Mouse (Mus musculus): ENCODE measurements around the gene Eif2b2. TPM values are rescaled to one million over a fixed set of nuclear protein-coding genes. Genes with fewer than 3 reads are reported as not detected.

The Eif2b2 gene
- polyA plus RNA-seq, 1 experiment = 294 TPM

GRCm38 (mm10) chr12:85262489-85262888, 43.2 kb downstream of the Eif2b2 start:
- Histone ChIP-seq H3K36me3 (ENCODE audit: control insufficient read depth, insufficient read depth) (no peaks in the 10 kb centered on the region), H3K79me3 (ENCODE audit: low read depth) (no peaks in the 10 kb centered on the region), H3ac (ENCODE audit: control insufficient read depth, insufficient read length, low read depth) (no peak overlapping the region), H3K27me3 (ENCODE audit: control insufficient read depth, insufficient read depth, insufficient read length) (no peaks in the 10 kb centered on the region), H3K79me2 (ENCODE audit: control insufficient read depth, insufficient read depth) (no peaks in the 10 kb centered on the region), H3K4me3 (ENCODE audit: insufficient read depth, poor library complexity, severe bottlenecking) (no peak overlapping the region)
- TF ChIP-seq MYOG (IDR thresholded peaks at IDR 0.05; ENCODE audit: control insufficient read depth, extremely low read depth, insufficient read length) (no peak), FOSL1 (IDR thresholded peaks at IDR 0.05; ENCODE audit: insufficient read depth, low read length, poor library complexity, severe bottlenecking) (no peak), USF1 (IDR thresholded peaks at IDR 0.05; ENCODE audit: low read depth) (no peak), CEBPB (IDR thresholded peaks at IDR 0.05; ENCODE audit: low read depth) (no peak), MAX (IDR thresholded peaks at IDR 0.05) (no peak), MYOD1 (IDR thresholded peaks at IDR 0.05; ENCODE audit: control insufficient read depth, insufficient read length, low read depth) (no peak), CTCF (IDR thresholded peaks at IDR 0.05; ENCODE audit: control insufficient read depth, insufficient read depth, insufficient read length) (no peak)

GRCm38 (mm10) chr12:85263190-85263589, 43.9 kb downstream of the Eif2b2 start:
- no peaks in the 10 kb centered on the region for H3K79me2 ChIP-seq (ENCODE audit: control insufficient read depth, insufficient read depth)
- H3K4me3 ChIP-seq (ENCODE audit: insufficient read depth, poor library complexity, severe bottlenecking) = no peak overlapping the region
- no peaks in the 10 kb centered on the region for H3K79me3 ChIP-seq (ENCODE audit: low read depth)
- TF ChIP-seq MYOD1 (IDR thresholded peaks at IDR 0.05; ENCODE audit: control insufficient read depth, insufficient read length, low read depth) = no peak
- TF ChIP-seq CTCF (IDR thresholded peaks at IDR 0.05; ENCODE audit: control insufficient read depth, insufficient read depth, insufficient read length) = no peak
- TF ChIP-seq CEBPB (IDR thresholded peaks at IDR 0.05; ENCODE audit: low read depth) = no peak
- no peak for TF ChIP-seq FOSL1 (IDR thresholded peaks at IDR 0.05; ENCODE audit: insufficient read depth, low read length, poor library complexity, severe bottlenecking)
- TF ChIP-seq USF1 (IDR thresholded peaks at IDR 0.05; ENCODE audit: low read depth) = no peak
- TF ChIP-seq MAX (IDR thresholded peaks at IDR 0.05) = no peak
- TF ChIP-seq MYOG (IDR thresholded peaks at IDR 0.05; ENCODE audit: control insufficient read depth, extremely low read depth, insufficient read length) = no peak
- H3K36me3 ChIP-seq (ENCODE audit: control insufficient read depth, insufficient read depth) = no peaks in the 10 kb centered on the region
- no peak overlapping the region for H3ac ChIP-seq (ENCODE audit: control insufficient read depth, insufficient read length, low read depth)
- no peaks in the 10 kb centered on the region for H3K27me3 ChIP-seq (ENCODE audit: control insufficient read depth, insufficient read depth, insufficient read length)

GRCm38 (mm10) chr12:85264531-85264930, 45.2 kb downstream of the Eif2b2 start:
- Histone ChIP-seq H3K27me3 (ENCODE audit: control insufficient read depth, insufficient read depth, insufficient read length) (no peaks in the 10 kb centered on the region), H3K79me2 (ENCODE audit: control insufficient read depth, insufficient read depth) (no peaks in the 10 kb centered on the region), H3ac (ENCODE audit: control insufficient read depth, insufficient read length, low read depth) (no peak overlapping the region), H3K36me3 (ENCODE audit: control insufficient read depth, insufficient read depth) (no peaks in the 10 kb centered on the region), H3K79me3 (ENCODE audit: low read depth) (no peaks in the 10 kb centered on the region), H3K4me3 (ENCODE audit: insufficient read depth, poor library complexity, severe bottlenecking) (no peak overlapping the region)
- no peak for TF ChIP-seq CEBPB (IDR thresholded peaks at IDR 0.05; ENCODE audit: low read depth)

GRCm38 (mm10) chr12:85264940-85265339, 45.7 kb downstream of the Eif2b2 start:
- Histone ChIP-seq H3K36me3 (ENCODE audit: control insufficient read depth, insufficient read depth) (no peaks in the 10 kb centered on the region), H3K79me3 (ENCODE audit: low read depth) (no peaks in the 10 kb centered on the region), H3K27me3 (ENCODE audit: control insufficient read depth, insufficient read depth, insufficient read length) (no peaks in the 10 kb centered on the region), H3K79me2 (ENCODE audit: control insufficient read depth, insufficient read depth) (no peaks in the 10 kb centered on the region), H3ac (ENCODE audit: control insufficient read depth, insufficient read length, low read depth) (no peak overlapping the region), H3K4me3 (ENCODE audit: insufficient read depth, poor library complexity, severe bottlenecking) (no peak overlapping the region)
- no peak for TF ChIP-seq CTCF (IDR thresholded peaks at IDR 0.05; ENCODE audit: control insufficient read depth, insufficient read depth, insufficient read length)
- no peak for TF ChIP-seq MYOG (IDR thresholded peaks at IDR 0.05; ENCODE audit: control insufficient read depth, extremely low read depth, insufficient read length)
- TF ChIP-seq CEBPB (IDR thresholded peaks at IDR 0.05; ENCODE audit: low read depth) = no peak
- TF ChIP-seq FOSL1 (IDR thresholded peaks at IDR 0.05; ENCODE audit: insufficient read depth, low read length, poor library complexity, severe bottlenecking) = no peak
- no peak for TF ChIP-seq MYOD1 (IDR thresholded peaks at IDR 0.05; ENCODE audit: control insufficient read depth, insufficient read length, low read depth)
- no peak for TF ChIP-seq USF1 (IDR thresholded peaks at IDR 0.05; ENCODE audit: low read depth)
- no peak for TF ChIP-seq MAX (IDR thresholded peaks at IDR 0.05)

- no peak for TF ChIP-seq FOSL1 (IDR thresholded peaks at IDR 0.05; ENCODE audit: insufficient read depth, low read length, poor library complexity, severe bottlenecking)
- H3K4me3 ChIP-seq (ENCODE audit: insufficient read depth, poor library complexity, severe bottlenecking) = no peak overlapping the region
- H3K79me2 ChIP-seq (ENCODE audit: control insufficient read depth, insufficient read depth) = no peaks in the 10 kb centered on the region
- H3K27me3 ChIP-seq (ENCODE audit: control insufficient read depth, insufficient read depth, insufficient read length) = no peaks in the 10 kb centered on the region
- no peak overlapping the region for H3ac ChIP-seq (ENCODE audit: control insufficient read depth, insufficient read length, low read depth)
- H3K36me3 ChIP-seq (ENCODE audit: control insufficient read depth, insufficient read depth) = no peaks in the 10 kb centered on the region
- no peaks in the 10 kb centered on the region for H3K79me3 ChIP-seq (ENCODE audit: low read depth)
These were observed 47.0 kb downstream of the Eif2b2 start for GRCm38 (mm10) chr12:85266248-85266647.

- no peak for TF ChIP-seq CTCF (IDR thresholded peaks at IDR 0.05; ENCODE audit: control insufficient read depth, insufficient read depth, insufficient read length)
- no peak for TF ChIP-seq MAX (IDR thresholded peaks at IDR 0.05)
- no peak for TF ChIP-seq MYOD1 (IDR thresholded peaks at IDR 0.05; ENCODE audit: control insufficient read depth, insufficient read length, low read depth)
- TF ChIP-seq USF1 (IDR thresholded peaks at IDR 0.05; ENCODE audit: low read depth) = no peak
- TF ChIP-seq MYOG (IDR thresholded peaks at IDR 0.05; ENCODE audit: control insufficient read depth, extremely low read depth, insufficient read length) = no peak
- no peak for TF ChIP-seq CEBPB (IDR thresholded peaks at IDR 0.05; ENCODE audit: low read depth)
- TF ChIP-seq FOSL1 (IDR thresholded peaks at IDR 0.05; ENCODE audit: insufficient read depth, low read length, poor library complexity, severe bottlenecking) = no peak
- H3K27me3 ChIP-seq (ENCODE audit: control insufficient read depth, insufficient read depth, insufficient read length) = no peaks in the 10 kb centered on the region
- no peak overlapping the region for H3ac ChIP-seq (ENCODE audit: control insufficient read depth, insufficient read length, low read depth)
- H3K36me3 ChIP-seq (ENCODE audit: control insufficient read depth, insufficient read depth) = peaks cover 4% of the 10 kb centered on the region
- H3K4me3 ChIP-seq (ENCODE audit: insufficient read depth, poor library complexity, severe bottlenecking) = no peak overlapping the region
- H3K79me2 ChIP-seq (ENCODE audit: control insufficient read depth, insufficient read depth) = no peaks in the 10 kb centered on the region
- H3K79me3 ChIP-seq (ENCODE audit: low read depth) = no peaks in the 10 kb centered on the region
These were observed 50.5 kb downstream of the Eif2b2 start for GRCm38 (mm10) chr12:85269821-85270220.

Data from C2C12 (cell line).